Mouse (Mus musculus): ENCODE measurements around the gene Zfp280b. TPM values are rescaled to one million over a fixed set of nuclear protein-coding genes. Genes with fewer than 3 reads are reported as not detected.
"Not testable (repeated sequence)": the region's sequence is repeated elsewhere in the genome, so short reads cannot be mapped to it uniquely, and the experiment has no call there.

Zfp280b gene
- total RNA-seq (2014; rRNA removed) (9.1 and 9.8 TPM in 2 replicates), polyA plus RNA-seq (2015; fragmentation: Nextera tagmentation; extraction: Ambion mirVana) (8.8 and 12.5 TPM in 2 replicates)

GRCm38 (mm10) chr10:76032402-76033118 is at the start of gene Zfp280b:
Zfp280b (plus strand) TSS chr10:76032650.
- Histone ChIP-seq H3K4me1 (ENCODE audit: insufficient read depth, low read length) (no peaks in the 10 kb centered on the region), H3K4me3 (ENCODE audit: low read depth, low read length) (peak within 1 kb of the TSS; percentile 88), H3K27me3 (ENCODE audit: insufficient read depth, low read length) (no peaks in the 10 kb centered on the region), H3K36me3 (ENCODE audit: insufficient read depth, low read length) (peaks cover 4% of the 10 kb centered on the region; the same call in 1 of the 2 replicates), H3K9me3 (ENCODE audit: low read length) (no peaks in the 10 kb centered on the region), H3K27ac (ENCODE audit: low read depth, low read length) (peak within 1 kb of the TSS; percentile 79), H3K4me2 (ENCODE audit: low read depth, low read length, poor library complexity, severe bottlenecking) (peak within 1 kb of the TSS; percentile 79), H3K9ac (replicated peaks; ENCODE audit: low read length, poor library complexity, severe bottlenecking) (peak within 1 kb of the TSS; percentile 87)
- ATAC-seq (ENCODE audit: low FRiP score) (peak; percentile 97), DNase-seq (ENCODE audit: low spot score) (peak; percentile 96)
- WGBS, result under 1% methylated on average over 54 of the region's 58 CpGs
- peak; percentile 78 for TF ChIP-seq CTCF (IDR thresholded peaks at IDR 0.05)

GRCm38 (mm10) chr10:75990430-75991042 is 41.9 kb upstream of the Zfp280b start:
- H3K9me3 ChIP-seq (ENCODE audit: low read length), result no peaks in the 10 kb centered on the region
- no peaks in the 10 kb centered on the region for H3K27me3 ChIP-seq (ENCODE audit: insufficient read depth, low read length)
- H3K36me3 ChIP-seq (ENCODE audit: insufficient read depth, low read length), result no peaks in the 10 kb centered on the region
- H3K9ac ChIP-seq (replicated peaks; ENCODE audit: low read length, poor library complexity, severe bottlenecking), result no peak overlapping the region
- ATAC-seq (ENCODE audit: low FRiP score), result no peak
- no peaks in the 10 kb centered on the region for H3K4me1 ChIP-seq (ENCODE audit: insufficient read depth, low read length)
- no peak for DNase-seq (ENCODE audit: low spot score)
- no peak overlapping the region for H3K4me2 ChIP-seq (ENCODE audit: low read depth, low read length, poor library complexity, severe bottlenecking)
- no peak for TF ChIP-seq CTCF (IDR thresholded peaks at IDR 0.05)
- H3K4me3 ChIP-seq (ENCODE audit: low read depth, low read length), result no peak overlapping the region
- WGBS, result 62% methylated on average over 4 of the region's 4 CpGs
- H3K27ac ChIP-seq (ENCODE audit: low read depth, low read length), result no peak overlapping the region

GRCm38 (mm10) chr10:75993616-75994240 is 38.7 kb upstream of the Zfp280b start:
- H3K36me3 ChIP-seq (ENCODE audit: insufficient read depth, low read length), result no peaks in the 10 kb centered on the region
- no peak overlapping the region for H3K4me3 ChIP-seq (ENCODE audit: low read depth, low read length)
- H3K9me3 ChIP-seq (ENCODE audit: low read length), result no peaks in the 10 kb centered on the region
- DNase-seq (ENCODE audit: low spot score) (no peak), ATAC-seq (ENCODE audit: low FRiP score) (no peak)
- no peak for TF ChIP-seq CTCF (IDR thresholded peaks at IDR 0.05)
- WGBS, result 92% methylated on average over 15 of the region's 15 CpGs
- no peak overlapping the region for H3K27ac ChIP-seq (ENCODE audit: low read depth, low read length)
- H3K9ac ChIP-seq (replicated peaks; ENCODE audit: low read length, poor library complexity, severe bottlenecking), result no peak overlapping the region
- no peaks in the 10 kb centered on the region for H3K27me3 ChIP-seq (ENCODE audit: insufficient read depth, low read length)
- H3K4me2 ChIP-seq (ENCODE audit: low read depth, low read length, poor library complexity, severe bottlenecking), result no peak overlapping the region
- no peaks in the 10 kb centered on the region for H3K4me1 ChIP-seq (ENCODE audit: insufficient read depth, low read length)

GRCm38 (mm10) chr10:75994531-75995210 is 37.8 kb upstream of the Zfp280b start:
- H3K27ac ChIP-seq (ENCODE audit: low read depth, low read length); DNase-seq (ENCODE audit: low spot score); ATAC-seq (ENCODE audit: low FRiP score); H3K9ac ChIP-seq (replicated peaks; ENCODE audit: low read length, poor library complexity, severe bottlenecking); H3K4me2 ChIP-seq (ENCODE audit: low read depth, low read length, poor library complexity, severe bottlenecking); H3K4me1 ChIP-seq (ENCODE audit: insufficient read depth, low read length); H3K9me3 ChIP-seq (ENCODE audit: low read length); H3K27me3 ChIP-seq (ENCODE audit: insufficient read depth, low read length); H3K4me3 ChIP-seq (ENCODE audit: low read depth, low read length); H3K36me3 ChIP-seq (ENCODE audit: insufficient read depth, low read length): not testable (repeated sequence)
- WGBS, result 79% methylated on average over 12 of the region's 13 CpGs

- WGBS, result 87% methylated on average over 11 of the region's 11 CpGs
These were observed 37.0 kb upstream of the Zfp280b start for GRCm38 (mm10) chr10:75995463-75995862.

More at GRCm38 (mm10) chr10:75995463-75995862, 37.0 kb upstream of the Zfp280b start:
- Histone ChIP-seq H3K27ac (ENCODE audit: low read depth, low read length) (no peak overlapping the region), H3K4me3 (ENCODE audit: low read depth, low read length) (no peak overlapping the region), H3K36me3 (ENCODE audit: insufficient read depth, low read length) (no peaks in the 10 kb centered on the region), H3K4me2 (ENCODE audit: low read depth, low read length, poor library complexity, severe bottlenecking) (no peak overlapping the region), H3K27me3 (ENCODE audit: insufficient read depth, low read length) (no peaks in the 10 kb centered on the region), H3K9ac (replicated peaks; ENCODE audit: low read length, poor library complexity, severe bottlenecking) (no peak overlapping the region), H3K4me1 (ENCODE audit: insufficient read depth, low read length) (no peaks in the 10 kb centered on the region), H3K9me3 (ENCODE audit: low read length) (no peaks in the 10 kb centered on the region)
- no peak for TF ChIP-seq CTCF (IDR thresholded peaks at IDR 0.05)
- DNase-seq (ENCODE audit: low spot score) (no peak), ATAC-seq (ENCODE audit: low FRiP score) (no peak)

Data from midbrain, postnatal 0 days (tissue).